Mouse (Mus musculus) midbrain, embryonic 11.5 days (tissue): ENCODE results near the gene Ubxn6. TPM values are rescaled to one million over a fixed set of nuclear protein-coding genes. Genes with fewer than 3 reads are reported as not detected.

Experiments used
- ATAC-seq: fragments of 200-750 bp; cut with Nextera tagmentation; 2 replicates; pipeline ENCODE4 v1.8.0; 2017; ENCODE audit warnings: moderate TSS enrichment, moderate library complexity; ENCODE audit not compliant: low FRiP score
- DNase-seq: peaks from one replicate; pipeline ENCODE4 v3.0.0; 2015; ENCODE audit warnings: low spot score; ENCODE audit errors: missing footprints
- H3K27ac ChIP-seq: fragments of 300-500 bp; sonication (generic); 2 replicates; pipeline ENCODE4 v1.5.1; 2014; ENCODE audit warnings: low read depth, low read length
- H3K27me3 ChIP-seq: fragments of 300-500 bp; sonication (generic); 2 replicates; pipeline ENCODE4 v1.6.1; 2014; ENCODE audit warnings: mild to moderate bottlenecking, low read length, moderate library complexity, mixed read lengths; ENCODE audit not compliant: control insufficient read depth, insufficient read depth
- H3K36me3 ChIP-seq: fragments of 300-500 bp; sonication (generic); 2 replicates; pipeline ENCODE4 v1.6.1; 2014; ENCODE audit warnings: mild to moderate bottlenecking, low read length, moderate library complexity, mixed read lengths; ENCODE audit not compliant: control insufficient read depth, insufficient read depth
- H3K4me1 ChIP-seq: fragments of 300-500 bp; sonication (generic); 2 replicates; pipeline ENCODE4 v1.6.1; 2014; ENCODE audit warnings: low read length; ENCODE audit not compliant: control insufficient read depth, insufficient read depth
- H3K4me2 ChIP-seq: fragments of 300-500 bp; sonication (generic); 2 replicates; pipeline ENCODE4 v1.6.1; 2014; ENCODE audit warnings: mild to moderate bottlenecking, moderate library complexity
- H3K4me3 ChIP-seq: fragments of 300-500 bp; sonication (generic); 2 replicates; pipeline ENCODE4 v1.5.1; 2014; ENCODE audit warnings: low read depth, low read length
- H3K9ac ChIP-seq: fragments of 300-500 bp; sonication (generic); 2 replicates; pipeline ENCODE4 v1.6.1; 2014; ENCODE audit warnings: low read length
- H3K9me3 ChIP-seq: fragments of 300-500 bp; sonication (generic); 2 replicates; pipeline ENCODE4 v1.6.1; 2016; ENCODE audit warnings: low read length; ENCODE audit not compliant: control insufficient read depth
- WGBS: fragments of 180-500 bp; shearing (Covaris S2); extraction: QIAGEN DNeasy Blood & Tissue Kit; methylation state at CpG from one replicate; pipeline ENCODE4 v1.1.7; 2014; 5-methylcytosine and 5-hydroxymethylcytosine counted together
- polyA plus RNA-seq: library from polyadenylated mRNA; unstranded; fragments of >200 nt; fragmentation: Nextera tagmentation; extraction: Ambion mirVana; gene quantifications from 2 replicates; pipeline ENCODE4 v1.2.1, GENCODE M21; 2014

Gene Ubxn6
- polyA plus RNA-seq, 1 experiment from 2014 or later = 48.4 TPM

- no peak overlapping the region for H3K27ac ChIP-seq
- ATAC-seq = no peak
- no peak overlapping the region for H3K4me3 ChIP-seq
- no peaks in the 10 kb centered on the region for H3K36me3 ChIP-seq
- no peak for DNase-seq
- 84% methylated on average over 5 of the region's 5 CpGs for WGBS
- no peaks in the 10 kb centered on the region for H3K9me3 ChIP-seq
- no peaks in the 10 kb centered on the region for H3K27me3 ChIP-seq
- H3K9ac ChIP-seq = no peak overlapping the region
- H3K4me1 ChIP-seq = peaks cover 7% of the 10 kb centered on the region
- H3K4me2 ChIP-seq = no peak overlapping the region
Observed at GRCm38 (mm10) chr17:56024931-56025330, 49.9 kb downstream of the Ubxn6 start.

- Histone ChIP-seq H3K27me3 (no peaks in the 10 kb centered on the region), H3K4me2 (no peak overlapping the region), H3K27ac (no peak overlapping the region), H3K4me1 (peaks cover 7% of the 10 kb centered on the region), H3K9me3 (no peaks in the 10 kb centered on the region), H3K36me3 (no peaks in the 10 kb centered on the region), H3K4me3 (no peak overlapping the region), H3K9ac (no peak overlapping the region)
- DNase-seq (no peak), ATAC-seq (no peak)
- 60% methylated on average over 2 of the region's 2 CpGs for WGBS
Observed at GRCm38 (mm10) chr17:56024476-56024875, 50.4 kb downstream of the Ubxn6 start.

DNA sequence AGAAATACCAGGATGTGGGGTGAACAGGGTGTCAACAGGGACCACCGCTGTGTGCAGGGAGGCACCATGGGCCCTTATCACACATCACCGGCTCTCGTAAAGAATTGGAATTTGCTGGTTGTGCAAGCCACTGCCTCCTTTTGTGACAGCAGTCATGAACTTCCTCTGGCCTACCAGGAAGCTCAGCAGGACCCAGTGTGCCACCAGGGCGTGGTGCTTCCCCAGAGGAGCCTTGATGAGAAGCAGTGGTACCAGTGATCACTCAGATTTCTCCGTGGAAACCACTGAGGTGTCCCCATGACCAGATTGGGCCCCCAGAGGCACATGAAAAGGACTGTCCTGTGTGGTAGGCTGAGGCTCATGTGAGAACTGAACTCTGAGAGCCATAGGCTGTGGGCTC, 51.4 kb downstream of the Ubxn6 start:
- Histone ChIP-seq H3K4me2 (no peak overlapping the region), H3K9me3 (no peaks in the 10 kb centered on the region), H3K4me3 (no peak overlapping the region), H3K27me3 (no peaks in the 10 kb centered on the region), H3K27ac (no peak overlapping the region), H3K4me1 (peaks cover 7% of the 10 kb centered on the region), H3K9ac (no peak overlapping the region), H3K36me3 (peaks cover 1% of the 10 kb centered on the region; the same call in 1 of the 2 replicates)
- DNase-seq = no peak
- ATAC-seq = no peak
- WGBS = 91% methylated on average over 5 of the region's 5 CpGs

DNA sequence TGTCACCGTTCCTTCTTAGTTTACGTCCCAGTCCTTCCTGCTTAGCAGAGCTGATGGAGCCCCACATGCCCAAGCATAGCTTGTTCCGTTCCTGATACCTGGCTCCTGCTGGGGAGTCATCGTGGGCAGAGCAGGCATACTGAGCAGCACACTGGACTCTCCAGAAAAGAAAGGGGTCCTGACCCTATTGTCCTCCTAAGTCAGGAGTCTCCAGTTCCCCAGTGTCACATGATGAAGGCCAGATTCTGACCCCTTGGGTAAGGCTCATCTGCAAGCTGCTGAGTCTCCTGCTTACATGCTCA, 51.9 kb downstream of the Ubxn6 start:
- H3K4me3 ChIP-seq = no peak overlapping the region
- H3K9me3 ChIP-seq = no peaks in the 10 kb centered on the region
- peaks cover 7% of the 10 kb centered on the region for H3K4me1 ChIP-seq
- H3K36me3 ChIP-seq = peaks cover 4% of the 10 kb centered on the region; the same call in 1 of the 2 replicates
- no peak overlapping the region for H3K9ac ChIP-seq
- H3K27me3 ChIP-seq = no peaks in the 10 kb centered on the region
- H3K4me2 ChIP-seq = no peak overlapping the region
- no peak for DNase-seq
- H3K27ac ChIP-seq = no peak overlapping the region
- ATAC-seq = no peak
- 84% methylated on average over 4 of the region's 4 CpGs for WGBS

GRCm38 (mm10) chr17:56022131-56022988, 52.5 kb downstream of the Ubxn6 start:
- WGBS = 67% methylated on average over 2 of the region's 2 CpGs
- H3K9ac ChIP-seq = no peak overlapping the region
- no peak for ATAC-seq
- H3K4me1 ChIP-seq = peaks cover 7% of the 10 kb centered on the region
- no peak overlapping the region for H3K4me2 ChIP-seq
- H3K9me3 ChIP-seq = no peaks in the 10 kb centered on the region
- H3K4me3 ChIP-seq = no peak overlapping the region
- no peak overlapping the region; the same call in 1 of the 2 replicates for H3K27ac ChIP-seq
- no peak for DNase-seq
- no peaks in the 10 kb centered on the region for H3K27me3 ChIP-seq
- peaks cover 9% of the 10 kb centered on the region; the same call in 1 of the 2 replicates for H3K36me3 ChIP-seq

- Histone ChIP-seq H3K4me1 (peaks cover 7% of the 10 kb centered on the region), H3K4me3 (no peak overlapping the region), H3K36me3 (peaks cover 15% of the 10 kb centered on the region; the same call in 1 of the 2 replicates), H3K9me3 (no peaks in the 10 kb centered on the region), H3K9ac (peak overlapping the region; percentile 18; the same call in 1 of the 2 replicates), H3K27me3 (no peaks in the 10 kb centered on the region), H3K4me2 (no peak overlapping the region), H3K27ac (no peak overlapping the region)
- ATAC-seq = no peak
- no peak for DNase-seq
- 91% methylated on average over 4 of the region's 4 CpGs for WGBS
Observed at GRCm38 (mm10) chr17:56021161-56021910, 53.5 kb downstream of the Ubxn6 start.

GRCm38 (mm10) chr17:56020400-56021084, 54.3 kb downstream of the Ubxn6 start:
- peaks cover 21% of the 10 kb centered on the region for H3K36me3 ChIP-seq
- H3K27me3 ChIP-seq = no peaks in the 10 kb centered on the region
- ATAC-seq (no peak), DNase-seq (no peak)
- peaks cover 7% of the 10 kb centered on the region for H3K4me1 ChIP-seq
- no peak overlapping the region for H3K4me2 ChIP-seq
- WGBS = 92% methylated on average over 6 of the region's 6 CpGs
- no peaks in the 10 kb centered on the region for H3K9me3 ChIP-seq
- no peak overlapping the region for H3K27ac ChIP-seq
- H3K9ac ChIP-seq = no peak overlapping the region
- no peak overlapping the region for H3K4me3 ChIP-seq

DNA sequence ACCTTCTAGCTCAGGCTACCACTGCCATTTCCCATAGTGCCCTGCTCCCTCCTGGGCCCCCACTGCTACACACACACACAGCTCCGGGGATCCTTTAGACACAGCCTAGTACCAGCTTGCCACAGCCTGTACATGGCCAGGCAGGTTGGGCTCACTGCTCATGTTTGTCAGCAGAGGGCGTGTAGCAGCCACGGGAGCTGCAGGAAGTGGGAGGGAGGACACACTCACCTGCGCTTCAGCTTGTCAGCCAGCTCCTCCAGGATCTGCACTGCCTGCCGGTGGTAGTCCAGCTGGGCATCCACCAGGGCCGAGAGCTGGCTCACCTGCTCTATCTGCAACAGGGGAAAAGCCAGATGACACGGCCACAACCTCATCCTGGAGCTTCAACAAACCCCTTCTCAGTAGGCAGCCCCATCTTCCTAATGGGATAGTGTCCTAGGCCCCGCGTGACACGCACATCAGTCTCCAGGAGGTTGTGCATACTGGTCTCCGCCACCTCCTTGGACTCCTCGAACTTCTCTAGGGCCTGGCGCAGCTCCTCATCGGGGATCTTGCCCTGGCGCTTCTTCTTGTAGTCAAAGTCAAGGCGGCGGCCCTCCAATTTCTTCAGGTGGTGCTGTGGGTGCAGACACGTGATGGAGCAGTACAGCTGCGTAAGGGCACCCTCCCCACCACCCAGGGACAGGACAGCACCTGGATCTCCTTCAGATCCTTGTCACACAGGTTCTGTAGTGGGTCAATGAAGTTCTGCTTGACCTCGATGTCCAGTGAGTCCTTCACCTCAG, 56.3 kb downstream of the Ubxn6 start:
- DNase-seq (no peak), ATAC-seq (peak; percentile 25; the same call in 1 of the 2 replicates)
- peaks cover 7% of the 10 kb centered on the region for H3K4me1 ChIP-seq
- H3K9ac ChIP-seq = no peak overlapping the region
- no peak overlapping the region for H3K4me3 ChIP-seq
- H3K27me3 ChIP-seq = no peaks in the 10 kb centered on the region
- peaks cover 26% of the 10 kb centered on the region for H3K36me3 ChIP-seq
- whole genome bisulfite sequencing = 82% methylated on average over 20 of the region's 20 CpGs
- H3K4me2 ChIP-seq = no peak overlapping the region
- no peaks in the 10 kb centered on the region for H3K9me3 ChIP-seq
- H3K27ac ChIP-seq = no peak overlapping the region
